Mouse (Mus musculus) midbrain, embryonic 16.5 days (tissue): ENCODE results near the gene Higd1c. TPM values are rescaled to one million over a fixed set of nuclear protein-coding genes. Genes with fewer than 3 reads are reported as not detected.

Source experiments
- ATAC-seq: fragments of 200-750 bp; cut with Nextera tagmentation; 2 replicates; pipeline ENCODE4 v1.8.0; 2017; ENCODE audit warnings: moderate TSS enrichment
- H3K27ac ChIP-seq: fragments of 300-500 bp; sonication (generic); 2 replicates; pipeline ENCODE4 v1.5.1; 2014; ENCODE audit warnings: mild to moderate bottlenecking, low read length, mixed read lengths
- H3K27me3 ChIP-seq: fragments of 300-500 bp; sonication (generic); 2 replicates; pipeline ENCODE4 v1.6.1; 2014; ENCODE audit warnings: low read depth, low read length, mixed read lengths; ENCODE audit not compliant: control insufficient read depth, insufficient read depth
- H3K36me3 ChIP-seq: fragments of 300-500 bp; sonication (generic); 2 replicates; pipeline ENCODE4 v1.6.1; 2014; ENCODE audit warnings: mild to moderate bottlenecking, low read length, moderate library complexity, mixed read lengths; ENCODE audit not compliant: control insufficient read depth, insufficient read depth
- H3K4me1 ChIP-seq: fragments of 300-500 bp; sonication (generic); 2 replicates; pipeline ENCODE4 v1.6.1; 2014; ENCODE audit warnings: mild to moderate bottlenecking, low read length, mixed read lengths; ENCODE audit not compliant: control insufficient read depth, insufficient read depth
- H3K4me2 ChIP-seq: fragments of 300-500 bp; sonication (generic); 2 replicates; pipeline ENCODE4 v1.6.1; 2014; ENCODE audit warnings: mild to moderate bottlenecking, low read length, mixed read lengths
- H3K4me3 ChIP-seq: fragments of 300-500 bp; sonication (generic); 2 replicates; pipeline ENCODE4 v1.5.1; 2014; ENCODE audit warnings: low read depth, mild to moderate bottlenecking, low read length, moderate library complexity, mixed read lengths
- H3K9ac ChIP-seq: fragments of 300-500 bp; sonication (generic); 2 replicates; pipeline ENCODE4 v1.6.1; 2014; ENCODE audit warnings: low read depth, low read length, mixed read lengths
- H3K9me3 ChIP-seq: fragments of 300-500 bp; sonication (generic); replicated peaks from 2 replicates; pipeline ENCODE4 v1.6.1; 2014; ENCODE audit warnings: mild to moderate bottlenecking, low read length, mixed read lengths; ENCODE audit not compliant: control insufficient read depth, poor library complexity, severe bottlenecking
- whole genome bisulfite sequencing: fragments of 180-500 bp; shearing (Covaris S2); extraction: QIAGEN DNeasy Blood & Tissue Kit; methylation state at CpG from one replicate; pipeline ENCODE4 v1.1.7; 2014; 5-methylcytosine and 5-hydroxymethylcytosine counted together
- polyA plus RNA-seq: library from polyadenylated mRNA; unstranded; fragments of >200 nt; fragmentation: Nextera tagmentation; extraction: Ambion mirVana; gene quantifications from 2 replicates; pipeline ENCODE4 v1.2.1, GENCODE M21; 2015

Higd1c gene
- polyA plus RNA-seq, 1 experiment from 2014 or later = not detected

GRCm38 (mm10) chr15:100380104-100380503, 15.8 kb downstream of the Higd1c start:
- Histone ChIP-seq H3K27ac (no peak overlapping the region), H3K4me1 (no peaks in the 10 kb centered on the region), H3K4me2 (no peak overlapping the region), H3K4me3 (no peak overlapping the region), H3K9ac (no peak overlapping the region), H3K27me3 (no peaks in the 10 kb centered on the region), H3K36me3 (no peaks in the 10 kb centered on the region), H3K9me3 (no peaks in the 10 kb centered on the region)
- ATAC-seq = no peak
- 69% methylated on average over 2 of the region's 2 CpGs for WGBS

GRCm38 (mm10) chr15:100385705-100386104, 21.4 kb downstream of the Higd1c start:
- ATAC-seq = no peak
- no peaks in the 10 kb centered on the region for H3K36me3 ChIP-seq
- no peaks in the 10 kb centered on the region for H3K27me3 ChIP-seq
- no peaks in the 10 kb centered on the region for H3K9me3 ChIP-seq
- H3K27ac ChIP-seq = no peak overlapping the region
- no peak overlapping the region for H3K9ac ChIP-seq
- H3K4me2 ChIP-seq = no peak overlapping the region
- no peak overlapping the region for H3K4me3 ChIP-seq
- WGBS = 90% methylated on average over 9 of the region's 9 CpGs
- no peaks in the 10 kb centered on the region for H3K4me1 ChIP-seq

- 94% methylated on average over 17 of the region's 17 CpGs for WGBS
- 0 out of 2 replicates have a peak, but pooled peaks cover 2% of the 10 kb centered on the region for H3K36me3 ChIP-seq
- H3K4me3 ChIP-seq = no peak overlapping the region
- no peak overlapping the region for H3K27ac ChIP-seq
- no peak overlapping the region for H3K9ac ChIP-seq
- H3K4me1 ChIP-seq = no peaks in the 10 kb centered on the region
- H3K9me3 ChIP-seq = no peaks in the 10 kb centered on the region
- no peak overlapping the region for H3K4me2 ChIP-seq
- no peak for ATAC-seq
- no peaks in the 10 kb centered on the region for H3K27me3 ChIP-seq
Measured at GRCm38 (mm10) chr15:100387544-100388223, 23.3 kb downstream of the Higd1c start.

- Histone ChIP-seq H3K4me3 (no peak overlapping the region), H3K27me3 (no peaks in the 10 kb centered on the region), H3K9me3 (no peaks in the 10 kb centered on the region), H3K27ac (no peak overlapping the region), H3K4me2 (no peak overlapping the region), H3K4me1 (no peaks in the 10 kb centered on the region), H3K9ac (no peak overlapping the region), H3K36me3 (0 out of 2 replicates have a peak, but pooled peaks cover 2% of the 10 kb centered on the region)
- WGBS = 95% methylated on average over 16 of the region's 16 CpGs
- no peak for ATAC-seq
Measured at GRCm38 (mm10) chr15:100388224-100388835, 24.0 kb downstream of the Higd1c start.

- Histone ChIP-seq H3K4me2 (no peak overlapping the region), H3K27me3 (no peaks in the 10 kb centered on the region), H3K9me3 (no peaks in the 10 kb centered on the region), H3K9ac (no peak overlapping the region), H3K27ac (no peak overlapping the region), H3K4me3 (no peak overlapping the region), H3K36me3 (peaks cover 3% of the 10 kb centered on the region; the same call in 1 of the 2 replicates), H3K4me1 (no peaks in the 10 kb centered on the region)
- 47% methylated on average over 9 of the region's 9 CpGs for WGBS
- no peak for ATAC-seq
Measured at GRCm38 (mm10) chr15:100388886-100389285, 24.5 kb downstream of the Higd1c start.

- H3K36me3 ChIP-seq = peaks cover 18% of the 10 kb centered on the region
- H3K27me3 ChIP-seq = no peaks in the 10 kb centered on the region
- H3K9me3 ChIP-seq = no peaks in the 10 kb centered on the region
- 86% methylated on average over 7 of the region's 7 CpGs for WGBS
- H3K9ac ChIP-seq = no peak overlapping the region
- H3K4me1 ChIP-seq = no peaks in the 10 kb centered on the region
- no peak overlapping the region for H3K4me2 ChIP-seq
- no peak for ATAC-seq
- no peak overlapping the region for H3K4me3 ChIP-seq
- no peak overlapping the region for H3K27ac ChIP-seq
Measured at GRCm38 (mm10) chr15:100391066-100391465, 26.7 kb downstream of the Higd1c start.

- Histone ChIP-seq H3K9ac (no peak overlapping the region), H3K9me3 (no peaks in the 10 kb centered on the region), H3K4me2 (no peak overlapping the region), H3K4me3 (no peak overlapping the region), H3K27ac (no peak overlapping the region), H3K36me3 (peaks cover 23% of the 10 kb centered on the region), H3K4me1 (no peaks in the 10 kb centered on the region), H3K27me3 (no peaks in the 10 kb centered on the region)
- no peak for ATAC-seq
- 96% methylated on average over 7 of the region's 7 CpGs for WGBS
Measured at GRCm38 (mm10) chr15:100391599-100391998, 27.3 kb downstream of the Higd1c start.

GRCm38 (mm10) chr15:100393016-100393415, 28.7 kb downstream of the Higd1c start:
- H3K27me3 ChIP-seq = no peaks in the 10 kb centered on the region
- ATAC-seq = no peak
- H3K36me3 ChIP-seq = peaks cover 29% of the 10 kb centered on the region
- H3K4me1 ChIP-seq = no peaks in the 10 kb centered on the region
- WGBS = 87% methylated on average over 11 of the region's 11 CpGs
- no peak overlapping the region for H3K4me2 ChIP-seq
- H3K9ac ChIP-seq = no peak overlapping the region
- no peak overlapping the region for H3K27ac ChIP-seq
- H3K9me3 ChIP-seq = no peaks in the 10 kb centered on the region
- H3K4me3 ChIP-seq = no peak overlapping the region

- H3K9ac ChIP-seq = no peak overlapping the region
- no peak overlapping the region for H3K4me3 ChIP-seq
- H3K9me3 ChIP-seq = no peaks in the 10 kb centered on the region
- no peak overlapping the region for H3K27ac ChIP-seq
- no peak for ATAC-seq
- no peak overlapping the region for H3K4me2 ChIP-seq
- WGBS = 95% methylated on average over 3 of the region's 3 CpGs
- H3K27me3 ChIP-seq = no peaks in the 10 kb centered on the region
- H3K36me3 ChIP-seq = peaks cover 46% of the 10 kb centered on the region
- no peaks in the 10 kb centered on the region for H3K4me1 ChIP-seq
Measured at GRCm38 (mm10) chr15:100395561-100395960, 31.2 kb downstream of the Higd1c start.
